Mouse (Mus musculus) stomach, embryonic 14.5 days (tissue): ENCODE results near the gene 5730596B20Rik. TPM values are rescaled to one million over a fixed set of nuclear protein-coding genes. Genes with fewer than 3 reads are reported as not detected.

Experiments used
- ATAC-seq: fragments of 200-750 bp; cut with Nextera tagmentation; 2 replicates; pipeline ENCODE4 v1.8.0; 2017; ENCODE audit warnings: low read depth, moderate TSS enrichment; ENCODE audit not compliant: insufficient number of reproducible peaks, insufficient read depth, low FRiP score
- H3K27ac ChIP-seq: fragments of 300-500 bp; sonication (generic); 2 replicates; pipeline ENCODE4 v1.5.1; 2014; ENCODE audit warnings: mild to moderate bottlenecking, low read length, moderate library complexity, mixed read lengths
- H3K27me3 ChIP-seq: fragments of 300-500 bp; sonication (generic); 2 replicates; pipeline ENCODE4 v1.6.1; 2014; ENCODE audit warnings: low read length, control low read depth, mixed read lengths; ENCODE audit not compliant: control insufficient read depth, insufficient read depth
- H3K36me3 ChIP-seq: fragments of 300-500 bp; sonication (generic); 2 replicates; pipeline ENCODE4 v1.6.1; 2014; ENCODE audit warnings: mild to moderate bottlenecking, control low read depth, low read length, moderate library complexity, mixed read lengths; ENCODE audit not compliant: control insufficient read depth, insufficient read depth
- H3K4me1 ChIP-seq: fragments of 300-500 bp; sonication (generic); 2 replicates; pipeline ENCODE4 v1.6.1; 2014; ENCODE audit warnings: low read length, control low read depth, mixed read lengths; ENCODE audit not compliant: control insufficient read depth, insufficient read depth
- H3K4me2 ChIP-seq: fragments of 300-500 bp; sonication (generic); replicated peaks from 2 replicates; pipeline ENCODE4 v1.6.1; 2014; ENCODE audit warnings: low read depth, low read length, control low read depth
- H3K4me3 ChIP-seq: fragments of 300-500 bp; sonication (generic); 2 replicates; pipeline ENCODE4 v1.5.1; 2014; ENCODE audit warnings: low read depth, low read length, control low read depth
- H3K9ac ChIP-seq: fragments of 300-500 bp; sonication (generic); replicated peaks from 2 replicates; pipeline ENCODE4 v1.6.1; 2014; ENCODE audit warnings: low read depth, mild to moderate bottlenecking, control low read depth, low read length, moderate library complexity, mixed read lengths
- H3K9me3 ChIP-seq: fragments of 300-500 bp; sonication (generic); 2 replicates; pipeline ENCODE4 v1.6.1; 2016; ENCODE audit warnings: low read depth, low read length, control low read depth; ENCODE audit not compliant: control insufficient read depth
- WGBS: fragments of 180-500 bp; shearing (Covaris S2); extraction: QIAGEN DNeasy Blood & Tissue Kit; methylation state at CpG from one replicate; pipeline ENCODE4 v1.1.7; 2014; 5-methylcytosine and 5-hydroxymethylcytosine counted together
- polyA plus RNA-seq: library from polyadenylated mRNA; unstranded; fragments of >200 nt; fragmentation: Nextera tagmentation; extraction: Ambion mirVana; gene quantifications from 2 replicates; pipeline ENCODE4 v1.2.1, GENCODE M21; 2014

The 5730596B20Rik gene
- polyA plus RNA-seq, 1 experiment from 2014 or later = 4.7 TPM

DNA sequence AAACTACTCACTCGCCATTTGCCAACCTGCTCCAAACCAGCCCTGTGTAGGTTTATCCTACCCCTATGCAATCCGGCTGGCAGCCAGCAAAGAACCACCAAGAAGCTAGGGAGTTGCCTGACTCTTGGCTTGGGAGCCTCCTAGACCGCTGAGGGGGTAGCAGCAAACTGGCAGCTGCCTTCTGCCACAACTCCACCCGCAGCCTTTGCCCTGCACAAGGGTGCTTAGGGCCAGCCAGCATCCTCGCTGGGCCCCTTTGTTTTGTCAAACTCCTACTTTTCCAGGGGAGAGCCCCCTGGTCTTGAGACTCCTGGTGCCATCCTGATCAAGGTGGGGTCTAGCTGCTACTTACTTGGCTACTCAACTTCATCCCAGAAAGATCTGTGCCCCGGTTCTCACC lies 7.4 kb downstream of the 5730596B20Rik start:
- H3K4me3 ChIP-seq = no peak overlapping the region
- H3K4me1 ChIP-seq = peaks cover 86% of the 10 kb centered on the region
- ATAC-seq = no peak
- no peak overlapping the region for H3K9ac ChIP-seq
- peaks cover 5% of the 10 kb centered on the region; the same call in 1 of the 2 replicates for H3K36me3 ChIP-seq
- peak overlapping the region; percentile 98 for H3K27ac ChIP-seq
- no peaks in the 10 kb centered on the region for H3K9me3 ChIP-seq
- 23% methylated on average over 6 of the region's 6 CpGs for WGBS
- H3K27me3 ChIP-seq = no peaks in the 10 kb centered on the region
- H3K4me2 ChIP-seq = peak overlapping the region; percentile 24

DNA sequence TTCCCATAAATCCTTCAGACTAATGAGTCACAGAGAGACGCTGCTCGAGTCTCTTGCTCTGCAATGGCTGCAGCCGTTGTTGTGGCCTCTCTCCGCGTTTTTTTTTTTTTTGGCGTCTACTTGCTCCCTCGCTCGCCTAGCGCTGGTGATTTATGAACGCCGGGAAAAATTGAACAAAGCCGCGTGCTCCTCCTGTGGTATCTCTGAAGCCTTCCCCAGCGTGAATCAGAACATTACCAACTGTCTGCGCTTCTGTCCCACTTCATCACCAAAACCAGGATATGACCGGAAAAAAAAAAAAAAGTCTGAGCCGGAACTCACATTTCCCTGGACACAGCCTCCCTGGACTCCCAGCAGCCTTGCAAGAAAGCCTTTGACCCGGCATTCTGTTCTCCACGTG lies 7.9 kb downstream of the 5730596B20Rik start:
- no peak for ATAC-seq
- Histone ChIP-seq H3K27me3 (no peaks in the 10 kb centered on the region), H3K4me3 (no peak overlapping the region), H3K27ac (peak overlapping the region; percentile 98), H3K9me3 (no peaks in the 10 kb centered on the region), H3K4me2 (peak overlapping the region; percentile 24), H3K9ac (no peak overlapping the region), H3K4me1 (peaks cover 86% of the 10 kb centered on the region), H3K36me3 (peaks cover 5% of the 10 kb centered on the region; the same call in 1 of the 2 replicates)
- 3% methylated on average over 19 of the region's 19 CpGs for WGBS

DNA sequence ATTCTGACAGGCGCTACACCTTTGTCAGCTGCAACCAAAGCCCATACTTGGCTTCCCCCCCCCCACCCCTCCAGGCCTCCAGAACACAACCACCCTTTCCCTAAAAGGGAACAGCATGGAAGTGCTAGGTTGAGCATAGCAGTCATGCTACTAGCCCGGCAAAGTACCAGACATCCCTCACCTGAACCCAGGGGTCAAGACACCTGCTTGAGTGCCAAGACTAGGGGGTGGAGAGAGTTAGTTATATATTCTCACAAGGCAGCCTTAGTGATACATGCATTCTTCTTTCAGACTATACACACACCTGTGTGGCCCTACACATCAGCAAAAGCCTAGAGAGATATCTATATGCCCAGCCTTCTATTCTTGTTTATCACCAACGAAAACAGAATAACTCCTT lies 8.5 kb downstream of the 5730596B20Rik start:
- Histone ChIP-seq H3K4me3 (no peak overlapping the region), H3K4me2 (peak overlapping the region; percentile 24), H3K36me3 (peaks cover 5% of the 10 kb centered on the region; the same call in 1 of the 2 replicates), H3K27ac (peak overlapping the region; percentile 98; the same call in 1 of the 2 replicates), H3K9ac (no peak overlapping the region), H3K27me3 (no peaks in the 10 kb centered on the region), H3K9me3 (no peaks in the 10 kb centered on the region), H3K4me1 (peaks cover 81% of the 10 kb centered on the region)
- WGBS = 29% methylated on average over 3 of the region's 3 CpGs
- no peak for ATAC-seq

DNA sequence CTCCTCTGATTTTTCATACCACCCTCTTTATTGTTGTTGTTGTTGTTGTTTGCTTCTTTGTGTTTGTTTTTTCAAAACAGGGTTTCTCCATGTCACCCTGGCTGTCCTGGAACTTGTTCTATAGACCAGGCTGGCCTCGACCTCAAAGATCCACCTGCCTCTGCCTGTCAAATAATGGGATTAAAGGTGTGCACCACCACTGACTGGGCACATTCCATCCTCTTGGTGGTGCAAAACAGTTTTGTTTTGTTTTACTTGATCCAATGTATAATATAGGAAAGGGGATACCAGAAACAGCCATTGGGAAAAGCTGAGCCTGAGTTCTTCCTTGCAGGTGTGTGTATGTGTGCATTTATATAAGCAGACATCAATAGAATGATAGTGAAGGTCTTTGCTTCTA lies 9.2 kb downstream of the 5730596B20Rik start:
- WGBS = 35% methylated on average over 1 of the region's 1 CpGs
- Histone ChIP-seq H3K27ac (peak overlapping the region; percentile 11; the same call in 1 of the 2 replicates), H3K4me3 (no peak overlapping the region), H3K4me1 (peaks cover 74% of the 10 kb centered on the region), H3K9me3 (no peaks in the 10 kb centered on the region), H3K4me2 (no peak overlapping the region), H3K36me3 (peaks cover 5% of the 10 kb centered on the region; the same call in 1 of the 2 replicates), H3K27me3 (no peaks in the 10 kb centered on the region), H3K9ac (no peak overlapping the region)
- ATAC-seq = no peak

DNA sequence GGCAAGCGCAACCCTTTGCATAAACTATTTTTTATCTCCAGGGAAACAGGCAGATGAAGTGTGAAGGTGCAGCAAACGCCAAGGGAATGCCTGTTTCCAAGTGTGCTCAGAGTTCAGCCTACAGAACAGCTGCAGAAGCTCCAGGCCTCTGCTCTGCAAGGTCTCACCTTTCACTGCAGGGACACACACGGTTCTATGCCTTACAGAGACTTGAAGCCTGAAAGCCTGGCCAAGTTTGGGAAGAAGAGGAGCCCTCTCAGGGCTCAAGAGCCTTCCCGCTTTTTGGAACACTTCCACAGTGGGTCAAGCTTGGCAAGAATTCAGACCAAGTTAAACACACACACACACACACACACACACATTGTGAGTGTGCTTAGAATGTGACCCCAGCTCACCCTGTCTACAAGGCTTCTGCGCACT lies 11.9 kb downstream of the 5730596B20Rik start:
- H3K4me3 ChIP-seq = peak overlapping the region; percentile 47
- peaks cover 65% of the 10 kb centered on the region for H3K4me1 ChIP-seq
- no peaks in the 10 kb centered on the region for H3K9me3 ChIP-seq
- H3K9ac ChIP-seq = peak overlapping the region; percentile 97
- H3K4me2 ChIP-seq = peak overlapping the region; percentile 90
- H3K27me3 ChIP-seq = no peaks in the 10 kb centered on the region
- 0 out of 2 replicates have a peak, but pooled peaks cover 2% of the 10 kb centered on the region for H3K36me3 ChIP-seq
- 14% methylated on average over 5 of the region's 5 CpGs for WGBS
- ATAC-seq = peak; percentile 44; the same call in 1 of the 2 replicates
- peak overlapping the region; percentile 98 for H3K27ac ChIP-seq

DNA sequence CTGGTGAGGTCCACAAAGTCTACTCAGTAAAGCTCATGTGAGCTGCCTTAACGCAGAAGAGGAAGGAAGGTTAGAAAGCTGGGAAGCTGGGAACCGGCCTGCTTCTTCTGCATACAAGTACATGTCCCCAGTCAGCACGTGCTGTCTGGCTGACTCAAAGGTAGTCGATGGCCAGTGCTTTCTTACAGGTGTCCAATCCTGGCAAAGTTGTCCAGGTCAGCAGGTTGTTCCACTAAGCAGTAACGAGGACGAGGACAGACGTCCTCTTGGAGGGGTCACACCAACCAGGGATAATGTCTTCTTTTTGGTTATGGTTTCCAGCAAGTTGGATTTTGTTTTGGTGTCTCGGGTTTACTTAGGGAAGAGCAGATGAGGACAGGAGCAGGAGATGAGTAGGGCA lies 12.6 kb downstream of the 5730596B20Rik start:
- Histone ChIP-seq H3K9me3 (no peaks in the 10 kb centered on the region), H3K36me3 (0 out of 2 replicates have a peak, but pooled peaks cover 2% of the 10 kb centered on the region), H3K4me2 (peak overlapping the region; percentile 90), H3K4me1 (peaks cover 62% of the 10 kb centered on the region), H3K27me3 (no peaks in the 10 kb centered on the region), H3K9ac (peak overlapping the region; percentile 97), H3K4me3 (peak overlapping the region; percentile 47), H3K27ac (peak overlapping the region; percentile 98)
- 10% methylated on average over 8 of the region's 8 CpGs for WGBS
- ATAC-seq = no peak

DNA sequence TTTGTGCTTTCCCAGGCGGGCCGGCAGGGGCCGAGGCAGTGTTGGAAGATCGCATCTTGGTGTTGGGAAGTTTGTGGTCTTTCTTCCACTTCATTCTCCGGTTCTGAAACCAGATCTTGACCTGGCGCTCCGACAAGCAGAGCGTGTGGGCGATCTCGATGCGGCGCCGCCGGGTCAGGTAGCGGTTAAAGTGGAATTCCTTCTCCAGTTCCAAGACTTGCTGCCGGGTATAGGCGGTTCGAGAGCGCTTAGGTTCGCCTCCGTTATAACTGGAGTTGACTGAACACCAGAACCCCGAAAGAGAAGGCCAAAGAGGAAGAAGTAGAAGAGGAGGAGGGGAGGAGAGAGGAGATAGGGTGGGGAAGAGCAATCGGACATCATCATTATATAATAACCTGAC lies 13.1 kb downstream of the 5730596B20Rik start:
- 2% methylated on average over 23 of the region's 23 CpGs for WGBS

DNA sequence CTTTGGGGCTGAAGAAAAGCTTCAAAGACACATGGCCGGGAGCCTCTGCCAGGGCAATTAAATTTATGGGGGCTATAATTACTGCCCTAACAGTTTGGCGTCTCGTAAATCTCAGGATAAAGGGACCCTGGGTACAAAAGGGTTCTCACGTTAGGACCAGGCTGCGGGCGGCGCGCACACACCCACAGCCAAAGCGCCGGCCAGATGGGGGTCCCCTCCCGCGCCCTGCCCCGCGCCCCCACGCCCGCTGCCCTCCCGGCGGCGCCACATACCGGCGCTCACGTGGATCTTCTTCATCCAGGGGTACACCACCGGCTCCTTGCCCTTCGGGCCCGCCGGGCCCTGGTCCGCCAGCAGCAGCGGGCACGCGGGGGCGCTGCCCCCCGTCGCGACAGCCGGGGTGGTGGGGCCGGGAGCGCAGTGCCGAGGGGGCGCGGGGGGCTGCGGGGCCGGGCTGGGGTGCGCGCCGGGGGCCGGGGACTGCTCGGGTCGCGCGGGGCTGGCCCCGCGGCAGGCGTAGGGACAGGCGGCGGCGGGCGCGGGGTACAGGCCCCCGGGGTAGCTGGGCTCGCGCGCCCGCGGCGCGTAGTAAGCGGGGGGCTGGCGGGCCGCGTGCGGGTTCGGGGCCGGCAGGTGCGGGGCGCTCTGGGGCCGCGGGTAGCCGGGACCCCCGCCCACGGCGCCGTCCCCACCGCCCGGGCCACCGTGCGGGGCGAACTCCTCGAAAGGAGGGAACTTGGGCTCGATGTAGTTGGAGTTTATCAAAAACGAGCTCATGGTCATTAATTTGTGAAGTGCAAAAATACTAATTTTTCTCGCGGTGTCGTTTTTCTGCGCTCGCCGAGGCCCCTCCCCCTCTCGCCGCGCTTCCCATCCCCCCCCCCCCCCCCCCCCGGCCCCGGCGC lies 13.9 kb downstream of the 5730596B20Rik start, which contains the start of gene Hoxa4:
Hoxa4 (minus strand) TSS at position 848 of the 905 bp plus-strand sequence.
- H3K4me3 ChIP-seq = peak within 1 kb of the TSS; percentile 47
- peaks cover 58% of the 10 kb centered on the region for H3K4me1 ChIP-seq
- WGBS = 1% methylated on average over 63 of the region's 102 CpGs
- no peak for ATAC-seq
- H3K9ac ChIP-seq = peak within 1 kb of the TSS; percentile 97
- H3K36me3 ChIP-seq = 0 out of 2 replicates have a peak, but pooled peaks cover 2% of the 10 kb centered on the region
- H3K4me2 ChIP-seq = peak within 1 kb of the TSS; percentile 90
- no peaks in the 10 kb centered on the region for H3K27me3 ChIP-seq
- peak within 1 kb of the TSS; percentile 98 for H3K27ac ChIP-seq
- H3K9me3 ChIP-seq = no peaks in the 10 kb centered on the region

More for the DNA sequence above, 13.1 kb downstream of the 5730596B20Rik start:
- Histone ChIP-seq H3K4me3 (peak overlapping the region; percentile 47), H3K4me1 (peaks cover 58% of the 10 kb centered on the region), H3K4me2 (peak overlapping the region; percentile 90), H3K9ac (peak overlapping the region; percentile 97), H3K27me3 (no peaks in the 10 kb centered on the region), H3K36me3 (0 out of 2 replicates have a peak, but pooled peaks cover 2% of the 10 kb centered on the region), H3K27ac (peak overlapping the region; percentile 98), H3K9me3 (no peaks in the 10 kb centered on the region)
- ATAC-seq = no peak
